In genomic region chr1:133039505-133039949, GRCm38 (mm10) we compare ENCODE assay signal across 9 mouse cellular contexts. TPM values are rescaled to one million over a fixed set of nuclear protein-coding genes. Genes with fewer than 3 reads are reported as not detected.
DNase-seq lines count a peak whose midpoint lies in the region; ATAC-seq and TF ChIP-seq lines count a peak whose summit lies in the region.
"Had no signal": no experiment of that assay in that cellular context is flagged by ENCODE, and none has a peak within 500 bp of the region (broad histone marks: within the 10 kb centered on the region; RNA-seq: fewer than 3 reads in every experiment).

No protein-coding gene starts in this region.

- H3K4me2 ChIP-seq in heart, embryonic 15.5 days, result no peak overlapping the region
- H3K4me2 ChIP-seq: limb, embryonic 15.5 days had no signal

- peaks cover 8% of the 10 kb centered on the region for H3K4me1 ChIP-seq in G1E (ENCODE audit: insufficient read depth, low read depth, low read length)
- H3K4me1 ChIP-seq in heart, embryonic 15.5 days (replicated peaks), result no peaks in the 10 kb centered on the region

- no peaks in the 10 kb centered on the region for H3K36me3 ChIP-seq in G1E (replicated peaks)
- no peaks in the 10 kb centered on the region for H3K36me3 ChIP-seq in heart, embryonic 15.5 days
- H3K36me3 ChIP-seq: limb, embryonic 15.5 days had no signal

- no peak overlapping the region for H3K4me3 ChIP-seq in G1E (ENCODE audit: low read depth, low read length)
- no peak overlapping the region for H3K4me3 ChIP-seq in heart, embryonic 15.5 days
- H3K4me3 ChIP-seq: limb, embryonic 15.5 days had no signal

- H3K9me3 ChIP-seq in G1E (replicated peaks), result no peaks in the 10 kb centered on the region
- no peaks in the 10 kb centered on the region for H3K9me3 ChIP-seq in heart, embryonic 15.5 days (replicated peaks)
- H3K9me3 ChIP-seq: limb, embryonic 15.5 days had no signal

- 20% methylated on average over 4 of the region's 4 CpGs for WGBS in heart, embryonic 15.5 days

- 0 out of 2 replicates have a peak, but pooled peaks have one; percentile 8 for ATAC-seq in G1E (ENCODE audit: extremely low read depth, insufficient number of reproducible peaks, low FRiP score, poor library complexity, severe bottlenecking)
- peak; percentile 97 for ATAC-seq in common myeloid progenitor, adult 5-6 weeks (replicated peaks; ENCODE audit: low read depth, poor library complexity, severe bottlenecking)
- ATAC-seq in heart, embryonic 15.5 days (replicated peaks; ENCODE audit: insufficient number of reproducible peaks, insufficient read depth, low FRiP score, low read depth), result peak; percentile 56

- peak; percentile 34 to 83 for DNase-seq in adrenal gland, adult (ENCODE audit: inconsistent age in 2 of 2, low spot score in 1 of 2)
- no peak for DNase-seq in adrenal gland, postnatal 4 days (ENCODE audit: low spot score in 2 of 2)
- DNase-seq in G1E (ENCODE audit: low spot score), result peak; percentile 61
- peak; percentile 72 for DNase-seq in kidney, postnatal 14 days
- peak; percentile 86 for DNase-seq in lung, postnatal 36 days
- peak; percentile 52 for DNase-seq in right cerebral cortex, adult 18-20 months

- TF ChIP-seq CTCF in G1E (IDR thresholded peaks at IDR 0.05; ENCODE audit: low read depth, low read length), result peak; percentile 67

- H3K27me3 ChIP-seq in G1E (ENCODE audit: insufficient read depth, low read length), result peaks cover 15% of the 10 kb centered on the region
- H3K27me3 ChIP-seq in heart, embryonic 15.5 days, result no peaks in the 10 kb centered on the region
- H3K27me3 ChIP-seq: limb, embryonic 15.5 days had no signal

- no peak overlapping the region for H3K27ac ChIP-seq in heart, embryonic 15.5 days
- H3K27ac ChIP-seq: limb, embryonic 15.5 days had no signal

- no peak overlapping the region for H3K9ac ChIP-seq in heart, embryonic 15.5 days
- H3K9ac ChIP-seq: limb, embryonic 15.5 days had no signal

RNA-seq across cellular contexts. Expression of gene Pik3c2b, which starts 5.9 kb away (rescaled TPM):
- total RNA-seq in adrenal gland, postnatal 4 days (2021), result 10 to 100 TPM; 11.0 to 11.2 TPM
- total RNA-seq in G1E (2014; fragmentation: Nextera tagmentation) (not detected in 2 replicates), G1E (2017) (0.12 and 0.27 TPM in 2 replicates)
- polyA plus RNA-seq in G1E (2012), result not detected in 2 replicates
- 1.5 and 2.6 TPM in 2 replicates for total RNA-seq in common myeloid progenitor, adult 5-6 weeks (2017)
- polyA plus RNA-seq in heart, embryonic 15.5 days (2015; fragmentation: Nextera tagmentation; extraction: Ambion mirVana), result 8.0 and 9.7 TPM in 2 replicates

RNA-seq across cellular contexts. Expression of gene Mdm4, which starts 9.2 kb away (rescaled TPM):
- total RNA-seq in adrenal gland, postnatal 4 days (2021), result 100 to 1,000 TPM; 119 to 122 TPM
- 323 and 378 TPM in 2 replicates for total RNA-seq in G1E (2014; fragmentation: Nextera tagmentation)
- 173 and 219 TPM in 2 replicates for total RNA-seq in G1E (2017)
- 76.1 and 87.3 TPM in 2 replicates for polyA plus RNA-seq in G1E (2012)
- 104 and 113 TPM in 2 replicates for total RNA-seq in common myeloid progenitor, adult 5-6 weeks (2017)
- polyA plus RNA-seq in heart, embryonic 15.5 days (2015; fragmentation: Nextera tagmentation; extraction: Ambion mirVana), result 22.2 and 27.3 TPM in 2 replicates

Comparison
In these comparisons a context has a peak if more than half of its experiments do, and no peak if none do; other contexts are left out.
1. DNase-seq: peak in adrenal gland, adult (2 of 2), G1E (single experiment), kidney, postnatal 14 days (single experiment), lung, postnatal 36 days (single experiment) and right cerebral cortex, adult 18-20 months (single experiment); none in adrenal gland, postnatal 4 days (0 of 2).
2. ATAC-seq: peak in every context shown above with its lines; median percentile 97 in common myeloid progenitor, adult 5-6 weeks; 56 in heart, embryonic 15.5 days; 8 in G1E.